Comparison of ENCODE assay signal across 26 mouse cellular contexts in the genomic region with DNA sequence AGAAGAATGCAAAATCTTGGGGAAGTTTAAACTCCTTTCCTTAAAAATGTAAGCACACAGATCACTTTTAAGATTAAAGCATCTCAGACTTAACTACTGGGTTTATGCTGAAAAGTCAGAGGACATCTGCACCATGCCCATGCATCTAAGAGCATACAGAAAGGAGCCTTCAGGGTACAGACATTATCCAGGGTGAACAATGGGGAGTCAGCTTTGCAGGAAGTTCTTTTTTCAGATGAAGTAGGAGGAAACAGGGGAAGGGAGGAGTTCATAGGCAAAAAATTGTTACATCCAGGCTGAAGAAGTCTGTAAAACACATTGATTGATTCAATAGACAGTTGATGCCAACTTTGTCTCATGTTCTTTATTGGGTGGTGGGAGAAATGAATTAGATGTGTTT. TPM values are rescaled to one million over a fixed set of nuclear protein-coding genes. Genes with fewer than 3 reads are reported as not detected.
DNase-seq lines count a peak whose midpoint lies in the region; ATAC-seq and TF ChIP-seq lines count a peak whose summit lies in the region.
"Had no signal": no experiment of that assay in that cellular context is flagged by ENCODE, and none has a peak within 500 bp of the region (broad histone marks: within the 10 kb centered on the region; RNA-seq: fewer than 3 reads in every experiment).

No protein-coding gene starts in this region.

- H3K27ac ChIP-seq in gastrocnemius, adult 2 months, result peak overlapping the region; percentile 51; the same call in 1 of the 2 replicates
- peak overlapping the region; percentile 51; the same call in 1 of the 2 replicates for H3K27ac ChIP-seq in intestine, embryonic 14.5 days (ENCODE audit: low read depth)
- H3K27ac ChIP-seq in intestine, postnatal 0 days (ENCODE audit: low read depth, low read length), result no peak overlapping the region
- H3K27ac ChIP-seq in stomach, embryonic 14.5 days (ENCODE audit: low read length), result peak overlapping the region; percentile 63; the same call in 1 of the 2 replicates
- H3K27ac ChIP-seq in stomach, postnatal 0 days (replicated peaks), result no peak overlapping the region
- H3K27ac ChIP-seq: embryonic facial prominence, embryonic 10.5 days; embryonic facial prominence, embryonic 13.5 days; forebrain, embryonic 12.5 days; forebrain, embryonic 15.5 days; hindbrain, embryonic 10.5 days; hindbrain, embryonic 13.5 days had no signal

- no peaks in the 10 kb centered on the region for H3K27me3 ChIP-seq in intestine, embryonic 14.5 days (replicated peaks; ENCODE audit: control insufficient read depth, insufficient read depth, low read length)
- no peaks in the 10 kb centered on the region for H3K27me3 ChIP-seq in intestine, postnatal 0 days (replicated peaks; ENCODE audit: control insufficient read depth, insufficient read depth, low read length)
- no peaks in the 10 kb centered on the region for H3K27me3 ChIP-seq in stomach, embryonic 14.5 days (ENCODE audit: control insufficient read depth, insufficient read depth, low read length)
- H3K27me3 ChIP-seq in stomach, postnatal 0 days (ENCODE audit: control insufficient read depth, insufficient read depth, low read length), result no peaks in the 10 kb centered on the region
- H3K27me3 ChIP-seq: embryonic facial prominence, embryonic 13.5 days; forebrain, embryonic 12.5 days; forebrain, embryonic 15.5 days; hindbrain, embryonic 13.5 days had no signal

- intact Hi-C loops in gastrocnemius, adult 2 months (cut with DNase I), result no loop called here
- intact Hi-C loops in heart, postnatal 14 days (cut with DNase I), result no loop called here

- no peak overlapping the region for H3K9ac ChIP-seq in intestine, embryonic 14.5 days (ENCODE audit: low read length)
- no peak overlapping the region for H3K9ac ChIP-seq in intestine, postnatal 0 days (ENCODE audit: low read depth, low read length)
- H3K9ac ChIP-seq in stomach, embryonic 14.5 days (replicated peaks; ENCODE audit: low read depth, low read length), result no peak overlapping the region
- no peak overlapping the region for H3K9ac ChIP-seq in stomach, postnatal 0 days (ENCODE audit: low read length)
- H3K9ac ChIP-seq: embryonic facial prominence, embryonic 13.5 days; forebrain, embryonic 12.5 days; forebrain, embryonic 15.5 days; hindbrain, embryonic 13.5 days had no signal

- DNase-seq in gastrocnemius, adult 2 months, result no peak
- DNase-seq in gastrocnemius, adult 8-10 months (ENCODE audit: low spot score in 2 of 2), result no peak
- peak; percentile 54 for DNase-seq in heart, adult 8-10 months (ENCODE audit: low spot score)
- no peak for DNase-seq in heart, postnatal 14 days
- DNase-seq in intestine, embryonic 14.5 days (ENCODE audit: low spot score), result no peak
- DNase-seq in stomach, postnatal 0 days (ENCODE audit: low spot score), result no peak
- DNase-seq: adrenal gland, adult 8-10 months; adrenal gland, postnatal 25 days; cerebellum, adult 11-12 months; cerebellum, adult 8-10 months; cerebellum, postnatal 10 days; cerebellum, postnatal 36 days; embryo, embryonic 11 days; gastrocnemius, postnatal 14 days had no signal

- H3K36me3 ChIP-seq in intestine, embryonic 14.5 days (ENCODE audit: control insufficient read depth, insufficient read depth, low read length), result peaks cover 11% of the 10 kb centered on the region
- H3K36me3 ChIP-seq in intestine, postnatal 0 days (ENCODE audit: control insufficient read depth, insufficient read depth), result 0 out of 2 replicates have a peak, but pooled peaks cover under 1% of the 10 kb centered on the region
- H3K36me3 ChIP-seq in stomach, embryonic 14.5 days (ENCODE audit: control insufficient read depth, insufficient read depth, low read length), result peaks cover 6% of the 10 kb centered on the region; the same call in 1 of the 2 replicates
- no peaks in the 10 kb centered on the region for H3K36me3 ChIP-seq in stomach, postnatal 0 days (ENCODE audit: control insufficient read depth, insufficient read depth, low read length)

- H3K4me3 ChIP-seq in gastrocnemius, adult 2 months, result no peak overlapping the region
- H3K4me3 ChIP-seq in intestine, embryonic 14.5 days (ENCODE audit: low read depth, low read length), result no peak overlapping the region
- no peak overlapping the region for H3K4me3 ChIP-seq in intestine, postnatal 0 days (ENCODE audit: low read depth, low read length)
- H3K4me3 ChIP-seq in stomach, embryonic 14.5 days (ENCODE audit: low read depth, low read length), result no peak overlapping the region
- no peak overlapping the region for H3K4me3 ChIP-seq in stomach, postnatal 0 days (ENCODE audit: low read depth, low read length)
- H3K4me3 ChIP-seq: embryonic facial prominence, embryonic 10.5 days; embryonic facial prominence, embryonic 13.5 days; erythroblast, embryonic 14.5 days; forebrain, embryonic 12.5 days; forebrain, embryonic 15.5 days; hindbrain, embryonic 10.5 days; hindbrain, embryonic 13.5 days had no signal

- TF ChIP-seq EP300 in stomach, postnatal 0 days (optimal IDR thresholded peaks at IDR 0.05), result no peak

- ATAC-seq in intestine, embryonic 14.5 days (replicated peaks; ENCODE audit: low FRiP score, low TSS enrichment, low read depth), result no peak
- ATAC-seq in intestine, postnatal 0 days, result no peak
- ATAC-seq in stomach, embryonic 14.5 days (ENCODE audit: insufficient number of reproducible peaks, insufficient read depth, low FRiP score, low read depth), result no peak
- no peak for ATAC-seq in stomach, postnatal 0 days (ENCODE audit: low FRiP score, low TSS enrichment)
- ATAC-seq: activated CD4-positive, CD25-positive, alpha-beta regulatory T cell, adult 4 months; forebrain, embryonic 15.5 days; hindbrain, embryonic 16.5 days; intestine, embryonic 16.5 days had no signal

- no peak for TF ChIP-seq CTCF in gastrocnemius, adult 2 months (IDR thresholded peaks at IDR 0.05)
- no peak for TF ChIP-seq CTCF in intestine, postnatal 0 days (IDR thresholded peaks at IDR 0.05; ENCODE audit: low read depth)
- no peak for TF ChIP-seq CTCF in stomach, postnatal 0 days (IDR thresholded peaks at IDR 0.05; ENCODE audit: low read depth)

- no peak overlapping the region for H3K4me2 ChIP-seq in intestine, embryonic 14.5 days (ENCODE audit: low read length)
- H3K4me2 ChIP-seq in intestine, postnatal 0 days (replicated peaks; ENCODE audit: low read depth), result no peak overlapping the region
- H3K4me2 ChIP-seq in stomach, embryonic 14.5 days (replicated peaks; ENCODE audit: low read depth, low read length), result no peak overlapping the region
- H3K4me2 ChIP-seq in stomach, postnatal 0 days (replicated peaks; ENCODE audit: low read depth), result no peak overlapping the region
- H3K4me2 ChIP-seq: embryonic facial prominence, embryonic 13.5 days; forebrain, embryonic 12.5 days; forebrain, embryonic 15.5 days; hindbrain, embryonic 13.5 days had no signal

- H3K9me3 ChIP-seq in intestine, embryonic 14.5 days (ENCODE audit: control insufficient read depth, low read length), result no peaks in the 10 kb centered on the region
- H3K9me3 ChIP-seq in intestine, postnatal 0 days (ENCODE audit: control insufficient read depth), result no peaks in the 10 kb centered on the region
- no peaks in the 10 kb centered on the region for H3K9me3 ChIP-seq in stomach, embryonic 14.5 days (ENCODE audit: control insufficient read depth, low read depth, low read length)
- H3K9me3 ChIP-seq in stomach, postnatal 0 days (ENCODE audit: control insufficient read depth, low read length), result no peaks in the 10 kb centered on the region
- H3K9me3 ChIP-seq: embryonic facial prominence, embryonic 10.5 days; embryonic facial prominence, embryonic 13.5 days; forebrain, embryonic 12.5 days; forebrain, embryonic 15.5 days; hindbrain, embryonic 10.5 days; hindbrain, embryonic 13.5 days had no signal

- peaks cover 9% of the 10 kb centered on the region; the same call in 1 of the 2 replicates for H3K4me1 ChIP-seq in intestine, embryonic 14.5 days (replicated peaks; ENCODE audit: control insufficient read depth, insufficient read depth, low read length)
- H3K4me1 ChIP-seq in intestine, postnatal 0 days (replicated peaks; ENCODE audit: control insufficient read depth, insufficient read depth, low read length), result no peaks in the 10 kb centered on the region
- H3K4me1 ChIP-seq in stomach, embryonic 14.5 days (ENCODE audit: control insufficient read depth, insufficient read depth, low read length), result peaks cover 3% of the 10 kb centered on the region; the same call in 1 of the 2 replicates
- no peaks in the 10 kb centered on the region for H3K4me1 ChIP-seq in stomach, postnatal 0 days (replicated peaks; ENCODE audit: control insufficient read depth, insufficient read depth)
- H3K4me1 ChIP-seq: embryonic facial prominence, embryonic 10.5 days; embryonic facial prominence, embryonic 13.5 days; forebrain, embryonic 12.5 days; forebrain, embryonic 15.5 days; hindbrain, embryonic 10.5 days; hindbrain, embryonic 13.5 days had no signal

RNA-seq across cellular contexts. Expression of gene Mrpl17, which starts 7.5 kb away (rescaled TPM):
- 100 to 1,000 TPM; 108 to 112 TPM for total RNA-seq in gastrocnemius, adult 2 months (2021)
- 100 to 1,000 TPM; 108 to 123 (median 112) TPM for total RNA-seq in gastrocnemius, adult 8-10 months (2022)
- 100 to 1,000 TPM; 123 to 132 (median 127) TPM for total RNA-seq in heart, adult 8-10 months (2022)
- total RNA-seq in heart, postnatal 14 days (2021), result 10 to 100 TPM; 96.0 to 96.7 TPM
- polyA plus RNA-seq in intestine, embryonic 14.5 days (2014; fragmentation: Nextera tagmentation; extraction: Ambion mirVana), result 379 and 393 TPM in 2 replicates
- 255 and 275 TPM in 2 replicates for polyA plus RNA-seq in intestine, postnatal 0 days (2015; fragmentation: Nextera tagmentation; extraction: Ambion mirVana)
- polyA plus RNA-seq in stomach, embryonic 14.5 days (2014; fragmentation: Nextera tagmentation; extraction: Ambion mirVana), result 349 TPM in 2 replicates
- polyA plus RNA-seq in stomach, postnatal 0 days (2015; fragmentation: Nextera tagmentation; extraction: Ambion mirVana), result 320 and 359 TPM in 2 replicates

RNA-seq across cellular contexts. Expression of gene Dchs1, which starts 16.0 kb away (rescaled TPM):
- 1 to 10 TPM; 2.1 to 5.0 TPM for total RNA-seq in gastrocnemius, adult 2 months (2021)
- total RNA-seq in gastrocnemius, adult 8-10 months (2022), result 1 to 10 TPM; 1.4 to 2.1 (median 1.7) TPM
- total RNA-seq in heart, adult 8-10 months (2022), result 1 to 10 TPM; 4.3 to 8.7 (median 7.3) TPM
- 10 to 100 TPM; 18.0 to 21.1 TPM for total RNA-seq in heart, postnatal 14 days (2021)
- polyA plus RNA-seq in intestine, embryonic 14.5 days (2014; fragmentation: Nextera tagmentation; extraction: Ambion mirVana), result 17.5 and 18.7 TPM in 2 replicates
- polyA plus RNA-seq in intestine, postnatal 0 days (2015; fragmentation: Nextera tagmentation; extraction: Ambion mirVana), result 2.2 and 2.4 TPM in 2 replicates
- 18.7 and 20.5 TPM in 2 replicates for polyA plus RNA-seq in stomach, embryonic 14.5 days (2014; fragmentation: Nextera tagmentation; extraction: Ambion mirVana)
- 2.5 and 2.8 TPM in 2 replicates for polyA plus RNA-seq in stomach, postnatal 0 days (2015; fragmentation: Nextera tagmentation; extraction: Ambion mirVana)
- polyA plus RNA-seq: activated CD4-positive, CD25-positive, alpha-beta regulatory T cell, adult 4 months; erythroblast, embryonic 14.5 days had no signal

RNA-seq across cellular contexts. Expression of gene Tpp1, which starts 51.4 kb away (rescaled TPM):
- total RNA-seq in gastrocnemius, adult 2 months (2021), result 10 to 100 TPM; 42.3 to 45.8 TPM
- total RNA-seq in gastrocnemius, adult 8-10 months (2022), result 10 to 100 TPM; 35.3 to 54.3 (median 47.8) TPM
- total RNA-seq in heart, adult 8-10 months (2022), result 10 to 100 TPM; 39.0 to 57.8 (median 45.5) TPM
- 10 to 100 TPM; 41.6 to 42.5 TPM for total RNA-seq in heart, postnatal 14 days (2021)
- polyA plus RNA-seq in intestine, embryonic 14.5 days (2014; fragmentation: Nextera tagmentation; extraction: Ambion mirVana), result 74.1 and 85.8 TPM in 2 replicates
- polyA plus RNA-seq in intestine, postnatal 0 days (2015; fragmentation: Nextera tagmentation; extraction: Ambion mirVana), result 176 and 184 TPM in 2 replicates
- 79.9 and 80.2 TPM in 2 replicates for polyA plus RNA-seq in stomach, embryonic 14.5 days (2014; fragmentation: Nextera tagmentation; extraction: Ambion mirVana)
- 46.1 and 52.6 TPM in 2 replicates for polyA plus RNA-seq in stomach, postnatal 0 days (2015; fragmentation: Nextera tagmentation; extraction: Ambion mirVana)

RNA-seq across cellular contexts. Expression of gene Taf10, which starts 59.3 kb away (rescaled TPM):
- total RNA-seq in gastrocnemius, adult 2 months (2021), result 100 to 1,000 TPM in 1 of 2 experiments, 10 to 100 TPM in 1; 78.6 to 100 TPM
- 100 to 1,000 TPM in 1 of 4 experiments, 10 to 100 TPM in 3; 89.4 to 106 (median 97.8) TPM for total RNA-seq in gastrocnemius, adult 8-10 months (2022)
- total RNA-seq in heart, adult 8-10 months (2022), result 100 to 1,000 TPM; 102 to 119 (median 112) TPM
- 10 to 100 TPM; 81.0 to 88.8 TPM for total RNA-seq in heart, postnatal 14 days (2021)
- 163 and 185 TPM in 2 replicates for polyA plus RNA-seq in intestine, embryonic 14.5 days (2014; fragmentation: Nextera tagmentation; extraction: Ambion mirVana)
- polyA plus RNA-seq in intestine, postnatal 0 days (2015; fragmentation: Nextera tagmentation; extraction: Ambion mirVana), result 164 and 168 TPM in 2 replicates
- polyA plus RNA-seq in stomach, embryonic 14.5 days (2014; fragmentation: Nextera tagmentation; extraction: Ambion mirVana), result 133 and 135 TPM in 2 replicates
- 109 and 118 TPM in 2 replicates for polyA plus RNA-seq in stomach, postnatal 0 days (2015; fragmentation: Nextera tagmentation; extraction: Ambion mirVana)

Comparison
In these comparisons a context has a peak if more than half of its experiments do, and no peak if none do; other contexts are left out.
1. H3K27ac ChIP-seq: peak in gastrocnemius, adult 2 months (single experiment), intestine, embryonic 14.5 days (single experiment) and stomach, embryonic 14.5 days (single experiment); none in intestine, postnatal 0 days (single experiment) and stomach, postnatal 0 days (single experiment).